Mouse (Mus musculus) spleen, adult 12 weeks (tissue): ENCODE results near the gene Il1rl2.
"Not testable (repeated sequence)": the region's sequence is repeated elsewhere in the genome, so short reads cannot be mapped to it uniquely, and the experiment has no call there.

Source experiments
- DNase-seq: peaks from one replicate; pipeline ENCODE4 v3.0.0; 2022; ENCODE audit warnings: low spot score

Il1rl2 gene

GRCm38 (mm10) chr1:40324457-40324856, at the start of gene Il1rl2:
Il1rl2 (plus strand) TSS chr1:40324610.
- no peak for DNase-seq

DNA sequence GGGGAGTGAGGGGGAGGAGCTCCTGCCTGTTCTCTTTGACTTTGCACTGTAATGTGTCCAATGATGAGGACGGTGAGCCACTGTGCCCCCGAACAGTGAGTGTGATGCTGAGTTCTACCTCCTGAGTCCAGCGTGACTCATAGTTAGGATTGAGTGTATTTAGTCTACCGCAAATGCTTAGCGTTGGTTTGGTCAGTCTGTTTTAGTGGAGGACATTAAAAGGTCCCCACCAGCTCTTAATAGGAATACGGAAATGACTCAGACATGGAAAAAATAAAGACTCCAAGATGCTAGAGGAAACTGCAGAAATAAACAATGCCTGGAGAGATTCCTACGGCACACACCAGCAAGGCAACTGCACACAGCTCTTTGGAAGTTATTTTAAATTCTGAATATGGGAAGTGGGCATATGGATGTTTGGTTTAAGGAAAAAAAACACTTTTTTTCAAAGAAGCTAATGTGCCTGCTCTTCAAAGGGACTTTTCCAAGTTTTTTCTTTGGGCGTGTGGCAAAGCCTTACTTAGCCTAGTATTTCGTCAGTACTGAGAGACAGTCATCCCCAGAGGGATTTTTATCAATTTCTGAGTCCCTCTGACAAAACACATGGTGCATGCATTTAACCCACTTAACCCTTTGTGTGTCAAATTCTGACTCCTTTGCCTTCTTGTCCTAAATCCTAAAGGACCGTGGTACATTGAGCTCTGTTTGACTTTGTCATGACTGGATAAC, 49.0 kb upstream of the Il1rl2 start:
- DNase-seq: no peak

GRCm38 (mm10) chr1:40277944-40278343, 46.5 kb upstream of the Il1rl2 start:
- DNase-seq: no peak

DNA sequence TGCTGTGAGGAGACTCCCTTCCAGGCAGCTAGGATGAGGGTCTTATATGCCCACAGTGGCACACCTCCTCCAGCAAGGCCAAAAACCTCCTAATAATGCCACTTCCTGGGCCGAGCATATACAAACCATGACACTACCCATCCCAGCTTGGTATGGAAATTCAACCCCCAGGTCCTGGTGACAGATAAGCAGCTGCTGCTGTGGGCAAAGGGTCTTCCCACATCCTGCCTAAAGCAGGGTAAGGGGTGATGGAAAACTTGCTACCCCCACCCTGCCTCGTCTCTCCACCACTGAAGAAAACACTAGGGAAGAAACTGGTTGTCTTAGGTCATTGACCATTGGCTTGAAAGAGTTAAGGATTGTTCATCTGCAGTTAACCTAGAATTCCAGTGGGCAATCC, 45.7 kb upstream of the Il1rl2 start:
- no peak for DNase-seq

- DNase-seq: no peak
Observed at GRCm38 (mm10) chr1:40279182-40279743, 45.1 kb upstream of the Il1rl2 start.

GRCm38 (mm10) chr1:40281950-40282349, 42.5 kb upstream of the Il1rl2 start:
- no peak for DNase-seq

DNA sequence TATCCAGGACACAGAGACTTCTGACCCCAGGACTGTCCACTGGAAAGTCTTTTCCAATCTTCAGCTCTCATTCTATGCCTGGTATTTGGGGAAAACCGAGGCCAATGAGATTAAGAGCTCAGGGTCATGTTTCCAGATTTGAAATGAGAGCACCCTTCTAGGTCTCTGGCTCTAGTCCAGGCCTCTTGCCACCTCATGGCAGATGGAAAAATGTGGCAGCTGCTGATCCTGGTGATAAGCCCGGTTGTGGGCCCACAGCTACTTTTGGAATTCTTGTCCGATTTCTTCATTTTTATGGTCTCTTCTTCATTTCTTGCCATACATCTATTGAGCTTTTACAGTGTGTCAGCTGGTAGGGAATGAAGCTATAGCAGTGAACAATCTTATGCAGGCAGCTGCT, 42.0 kb upstream of the Il1rl2 start:
- DNase-seq: no peak

DNA sequence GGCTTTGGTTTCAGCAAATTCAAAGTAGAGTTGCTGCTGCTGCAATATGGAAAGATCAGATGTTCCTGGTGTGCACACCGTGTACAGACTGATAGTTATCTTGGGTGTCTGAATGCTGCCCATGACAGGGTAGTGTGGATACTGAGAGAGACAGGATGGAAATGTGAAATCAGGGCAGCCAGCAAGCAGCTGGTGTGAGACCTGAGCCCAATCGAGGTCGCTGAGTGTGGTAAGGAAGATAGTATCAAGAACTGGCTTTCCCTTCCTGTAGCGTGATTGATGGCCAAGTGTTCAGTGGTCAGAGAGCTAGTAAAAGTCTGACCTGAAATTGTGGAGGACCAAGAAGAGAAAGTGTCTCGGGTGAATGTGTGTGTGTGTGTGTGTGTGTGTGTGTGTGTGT, 40.4 kb upstream of the Il1rl2 start:
- no peak for DNase-seq

- no peak for DNase-seq
Observed at GRCm38 (mm10) chr1:40290489-40291255, 33.7 kb upstream of the Il1rl2 start.

- no peak for DNase-seq
Observed at GRCm38 (mm10) chr1:40292231-40292630, 32.2 kb upstream of the Il1rl2 start.

DNA sequence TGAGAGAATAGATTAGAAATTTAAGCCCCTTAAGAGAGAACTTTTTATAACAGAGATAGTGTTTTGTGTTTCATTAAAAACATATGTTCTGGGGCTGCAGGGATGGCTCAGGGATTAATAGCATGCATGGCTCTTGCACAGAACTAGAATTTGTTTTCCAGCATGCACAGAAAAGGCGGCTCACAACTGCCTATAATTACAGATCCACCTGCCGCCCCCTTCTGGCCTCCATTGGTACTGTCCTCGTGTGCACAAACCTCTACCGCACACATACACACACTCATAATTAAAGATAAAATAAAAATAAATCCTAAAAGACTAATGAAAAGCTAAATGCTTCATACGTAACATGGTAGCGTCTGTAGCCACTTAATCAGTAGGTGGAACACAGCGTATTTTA, 30.5 kb upstream of the Il1rl2 start:
- no peak for DNase-seq

DNA sequence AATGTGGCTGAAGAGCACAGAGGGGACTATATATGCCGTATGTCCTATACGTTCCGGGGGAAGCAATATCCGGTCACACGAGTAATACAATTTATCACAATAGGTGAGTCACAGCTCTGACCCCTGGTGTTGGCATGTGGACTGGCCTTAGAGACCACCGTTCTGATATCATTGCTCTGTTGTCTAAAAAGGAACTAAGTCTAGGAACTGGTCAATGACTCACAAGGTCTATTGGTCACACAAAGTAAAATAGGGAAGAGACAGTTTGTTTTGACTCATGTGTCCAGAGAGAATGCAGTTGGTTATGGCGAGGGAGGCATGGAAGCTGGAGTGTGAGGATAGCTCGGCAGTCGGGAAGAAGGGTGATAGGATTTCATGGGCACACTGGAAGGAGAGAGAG, 29.6 kb upstream of the Il1rl2 start:
- DNase-seq: no peak

DNA sequence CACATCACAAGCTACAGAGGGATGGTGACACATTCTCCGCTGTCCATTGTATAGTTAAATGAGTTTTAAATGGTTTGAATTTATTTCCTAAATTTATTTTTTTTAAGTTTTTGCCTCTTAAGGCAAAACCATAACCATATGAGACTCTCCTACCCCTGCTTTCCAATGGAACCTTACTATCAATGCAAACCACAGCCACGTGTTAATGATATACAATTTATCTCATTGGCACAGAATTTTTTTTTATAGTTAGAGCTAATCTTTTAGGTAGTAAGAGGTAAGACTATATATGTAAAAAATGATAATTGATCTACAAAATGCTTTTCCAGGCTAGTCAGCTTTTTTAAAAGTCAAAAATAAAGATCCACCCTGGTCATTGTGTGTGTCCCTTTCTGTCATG, 26.4 kb upstream of the Il1rl2 start:
- no peak for DNase-seq

GRCm38 (mm10) chr1:40303179-40303866, 21.1 kb upstream of the Il1rl2 start:
- DNase-seq: peak; percentile 26

GRCm38 (mm10) chr1:40304321-40304720, 20.1 kb upstream of the Il1rl2 start:
- not testable (repeated sequence) for DNase-seq

DNA sequence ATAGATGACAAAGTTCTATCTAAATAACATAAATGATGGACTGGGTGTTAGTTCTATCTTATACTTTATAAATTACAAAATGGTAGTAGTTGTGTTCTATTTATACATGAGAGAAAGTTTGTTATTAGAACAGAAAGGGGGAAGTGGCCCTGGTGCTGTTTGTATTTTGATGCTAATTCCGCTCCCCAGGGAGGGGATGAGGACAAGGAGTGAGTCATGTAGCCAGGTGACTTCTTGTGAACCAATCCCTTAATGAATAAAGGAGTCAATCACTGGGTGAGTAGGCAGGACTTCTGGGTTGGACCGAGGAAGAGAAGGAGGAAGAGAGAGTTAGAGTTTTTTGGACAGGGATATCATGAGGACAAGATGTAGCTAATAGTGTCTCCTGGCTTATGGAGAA, 18.3 kb upstream of the Il1rl2 start:
- no peak for DNase-seq

- DNase-seq: no peak
Observed at GRCm38 (mm10) chr1:40311123-40311522, 13.3 kb upstream of the Il1rl2 start.

GRCm38 (mm10) chr1:40311625-40312024, 12.8 kb upstream of the Il1rl2 start:
- no peak for DNase-seq

DNA sequence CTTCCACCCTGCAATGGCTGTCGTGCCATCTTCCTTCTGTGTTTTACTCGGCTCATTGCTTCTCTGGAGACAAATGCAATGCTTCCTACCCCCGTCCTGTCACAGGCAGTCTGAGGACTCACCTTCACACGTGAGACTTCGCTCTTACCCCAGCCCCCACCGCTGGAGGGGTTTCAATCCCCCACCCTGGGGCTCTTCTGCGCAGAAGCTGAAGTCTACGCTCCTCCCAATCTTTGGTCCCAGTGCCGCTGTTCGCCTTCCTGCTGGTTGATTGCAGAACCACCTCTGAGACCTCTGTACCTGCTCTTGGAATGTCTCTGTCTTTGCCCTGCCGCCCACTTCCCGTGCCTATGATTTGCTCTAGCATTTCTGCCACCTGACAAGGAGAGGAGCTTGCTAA, 10.4 kb upstream of the Il1rl2 start:
- DNase-seq: no peak

DNA sequence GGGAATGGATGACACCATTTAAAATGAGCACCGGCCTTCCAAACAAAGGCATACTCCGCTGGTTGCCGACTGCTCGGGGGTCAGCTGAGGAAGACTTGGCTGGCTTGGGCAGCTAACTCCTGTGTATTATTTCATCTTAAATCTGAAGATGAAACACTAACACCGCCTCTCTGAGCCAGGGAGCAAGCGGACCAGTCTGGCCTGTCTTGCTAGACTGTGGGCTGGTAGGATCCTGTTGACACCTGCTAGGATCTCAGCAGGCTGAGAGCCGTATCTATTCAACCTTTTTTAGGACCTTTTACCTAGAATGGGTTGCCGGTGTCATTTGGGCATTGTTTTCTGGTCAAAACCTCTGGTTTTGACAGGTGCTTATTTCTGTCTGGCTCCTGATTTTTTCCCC, 6.8 kb upstream of the Il1rl2 start:
- no peak for DNase-seq

- DNase-seq: no peak
Observed at GRCm38 (mm10) chr1:40321824-40322223, 2.6 kb upstream of the Il1rl2 start.

DNA sequence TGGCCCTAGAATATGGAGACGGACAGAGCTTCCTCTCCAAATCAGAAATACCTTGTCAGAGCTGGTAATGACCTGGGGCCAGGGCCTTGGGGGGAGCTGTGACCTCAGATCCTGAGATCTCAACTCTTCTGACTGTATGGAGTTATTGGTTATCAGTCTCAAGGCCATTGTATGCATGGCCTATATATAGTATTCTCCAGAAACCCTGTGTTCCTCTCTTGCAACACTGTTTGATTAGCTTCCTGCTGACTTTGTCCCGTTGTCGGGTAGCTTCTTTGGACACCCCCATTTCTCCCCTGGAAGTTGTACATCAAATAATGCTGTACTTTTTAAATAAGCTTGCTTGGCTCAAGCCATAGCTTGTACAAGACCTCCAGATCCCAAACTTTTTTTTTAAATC, 1.9 kb upstream of the Il1rl2 start:
- DNase-seq: no peak
